Mouse (Mus musculus) CH12.LX (cell line): ENCODE data around the gene Dek. TPM values are rescaled to one million over a fixed set of nuclear protein-coding genes. Genes with fewer than 3 reads are reported as not detected.

Experiments
- DNase-seq: peaks from one replicate; pipeline ENCODE4 v3.0.0-alpha.2; 2013; ENCODE audit errors: extremely low read depth
- H3K27ac ChIP-seq: 2 replicates; pipeline ENCODE4 v1.5.1; 2012; ENCODE audit warnings: low read depth, mild to moderate bottlenecking, control low read depth, moderate library complexity; ENCODE audit not compliant: insufficient read depth
- H3K27me3 ChIP-seq: replicated peaks from 2 replicates; pipeline ENCODE3; 2012; ENCODE audit warnings: inconsistent platforms
- H3K36me3 ChIP-seq, 2 experiments: replicated peaks in 1 of 2; 2 replicates each; pipeline versions ENCODE3 to v1.6.1; 2012; ENCODE audit warnings: inconsistent platforms in 1 of 2, low read length in 1 of 2, mild to moderate bottlenecking in 1 of 2, mixed read lengths in 1 of 2, moderate library complexity in 1 of 2; ENCODE audit not compliant: control insufficient read depth in 1 of 2, insufficient read depth in 1 of 2
- H3K4me1 ChIP-seq, 2 experiments: 2 replicates each; pipeline ENCODE4 v1.6.1; 2012; ENCODE audit warnings: inconsistent platforms in 1 of 2, moderate library complexity in 1 of 2; ENCODE audit not compliant: insufficient read depth in 2 of 2, control insufficient read depth in 1 of 2
- H3K4me2 ChIP-seq: 2 replicates; pipeline ENCODE4 v1.6.1; 2012; ENCODE audit warnings: low read depth, mild to moderate bottlenecking, control low read depth; ENCODE audit not compliant: poor library complexity, insufficient read depth, severe bottlenecking
- H3K4me3 ChIP-seq, 3 experiments: fragments of 150-350 bp in 1 of 3; sonication (generic) in 1 of 3; replicated peaks in 1 of 3; 2 replicates each; pipeline versions ENCODE3 to v1.5.1; 2011 to 2012; ENCODE audit warnings: low read depth in 2 of 3, low read length in 2 of 3, mild to moderate bottlenecking in 2 of 3, moderate library complexity in 2 of 3, control low read depth in 1 of 3, improper control_type of control experiment in 1 of 3, inconsistent platforms in 1 of 3, mixed read lengths in 1 of 3; ENCODE audit not compliant: poor library complexity in 1 of 3
- H3K79me2 ChIP-seq: replicated peaks from 2 replicates; pipeline ENCODE4 v1.6.1; 2012; ENCODE audit warnings: mild to moderate bottlenecking, moderate library complexity; ENCODE audit not compliant: control insufficient read depth, poor library complexity, insufficient read depth, severe bottlenecking; ENCODE audit errors: extremely low read depth
- H3K9ac ChIP-seq: 2 replicates; pipeline ENCODE4 v1.6.1; 2012; ENCODE audit warnings: low read depth, mild to moderate bottlenecking, control low read depth, moderate library complexity; ENCODE audit not compliant: insufficient read depth
- H3K9me3 ChIP-seq: replicated peaks from 2 replicates; pipeline ENCODE3; 2012; ENCODE audit warnings: low read length, inconsistent platforms, mixed read lengths
- BHLHE40 ChIP-seq: IDR thresholded peaks from 2 replicates; pipeline ENCODE4 v1.6.1; 2011; ENCODE audit warnings: mild to moderate bottlenecking, low read depth, low read length, improper control_type of control experiment
- CHD2 ChIP-seq: IDR thresholded peaks from 2 replicates; pipeline ENCODE4 v1.6.1; 2011; ENCODE audit warnings: low read length, improper control_type of control experiment
- CTCF ChIP-seq, 2 experiments: IDR thresholded peaks in 1 of 2; conservative IDR thresholded peaks in 1 of 2; 2 replicates each; pipeline ENCODE4 v1.5.1; 2011 to 2012; ENCODE audit warnings: low read depth in 2 of 2, low read length in 2 of 2, improper control_type of control experiment in 1 of 2, inconsistent platforms in 1 of 2, mild to moderate bottlenecking in 1 of 2, moderate library complexity in 1 of 2
- ELF1 ChIP-seq: IDR thresholded peaks from 2 replicates; pipeline ENCODE4 v1.6.1; 2014; ENCODE audit warnings: low read depth, mild to moderate bottlenecking, inconsistent platforms, low read length, improper control_type of control experiment
- EP300 ChIP-seq: IDR thresholded peaks from 2 replicates; pipeline ENCODE4 v1.6.1; 2011; ENCODE audit warnings: low read length, improper control_type of control experiment
- ETS1 ChIP-seq: conservative IDR thresholded peaks from 2 replicates; pipeline ENCODE4 v1.6.1; 2012; ENCODE audit warnings: low read depth, mild to moderate bottlenecking, inconsistent platforms, low read length, improper control_type of control experiment, moderate library complexity
- GABPA ChIP-seq: IDR thresholded peaks from 2 replicates; pipeline ENCODE4 v1.6.1; 2012; ENCODE audit warnings: low read depth, low read length, improper control_type of control experiment, inconsistent platforms; ENCODE audit not compliant: insufficient replicate concordance
- IRF4 ChIP-seq: IDR thresholded peaks from 2 replicates; pipeline ENCODE4 v1.6.1; 2014; ENCODE audit warnings: low read depth, mild to moderate bottlenecking, inconsistent platforms, low read length, improper control_type of control experiment
- JUND ChIP-seq: conservative IDR thresholded peaks from 2 replicates; pipeline ENCODE4 v1.6.1; 2011; ENCODE audit warnings: low read depth, low read length, improper control_type of control experiment
- MAFK ChIP-seq: IDR thresholded peaks from 2 replicates; pipeline ENCODE4 v1.6.1; 2011; ENCODE audit warnings: low read length, improper control_type of control experiment; ENCODE audit not compliant: insufficient replicate concordance
- MAX ChIP-seq: IDR thresholded peaks from 2 replicates; pipeline ENCODE4 v1.6.1; 2011; ENCODE audit warnings: low read length, improper control_type of control experiment
- MAZ ChIP-seq: IDR thresholded peaks from 2 replicates; pipeline ENCODE4 v1.6.1; 2012; ENCODE audit warnings: low read depth, mild to moderate bottlenecking, inconsistent platforms, low read length, improper control_type of control experiment, moderate library complexity
- MEF2A ChIP-seq: IDR thresholded peaks from 2 replicates; pipeline ENCODE4 v1.6.1; 2014; ENCODE audit warnings: low read depth, mild to moderate bottlenecking, inconsistent platforms, low read length, improper control_type of control experiment, borderline replicate concordance
- MXI1 ChIP-seq: IDR thresholded peaks from 2 replicates; pipeline ENCODE4 v1.6.1; 2011; ENCODE audit warnings: mild to moderate bottlenecking, low read depth, low read length, improper control_type of control experiment
- MYC ChIP-seq: IDR thresholded peaks from 2 replicates; pipeline ENCODE4 v1.6.1; 2011; ENCODE audit warnings: low read depth, mild to moderate bottlenecking, improper control_type of control experiment, low read length
- NRF1 ChIP-seq: IDR thresholded peaks from 2 replicates; pipeline ENCODE4 v1.6.1; 2014; ENCODE audit warnings: low read depth, mild to moderate bottlenecking, inconsistent platforms, low read length, improper control_type of control experiment, moderate library complexity
- PAX5 ChIP-seq: IDR thresholded peaks from 2 replicates; pipeline ENCODE4 v1.6.1; 2012; ENCODE audit warnings: low read length, inconsistent platforms, mixed read lengths
- POLR2AphosphoS2 ChIP-seq: IDR thresholded peaks from 2 replicates; pipeline ENCODE4 v1.6.1; 2011; ENCODE audit warnings: low read depth, low read length, improper control_type of control experiment
- RCOR1 ChIP-seq: conservative IDR thresholded peaks from 2 replicates; pipeline ENCODE4 v1.6.1; 2012; ENCODE audit warnings: low read depth, mild to moderate bottlenecking, inconsistent platforms, low read length, improper control_type of control experiment
- SMC3 ChIP-seq: IDR thresholded peaks from 2 replicates; pipeline ENCODE4 v1.6.1; 2011; ENCODE audit warnings: low read depth, low read length, improper control_type of control experiment
- UBTF ChIP-seq: IDR thresholded peaks from 2 replicates; pipeline ENCODE4 v1.6.1; 2012; ENCODE audit warnings: low read depth, mild to moderate bottlenecking, inconsistent platforms, low read length, improper control_type of control experiment, moderate library complexity
- USF2 ChIP-seq: conservative IDR thresholded peaks from 2 replicates; pipeline ENCODE4 v1.6.1; 2011; ENCODE audit warnings: low read depth, low read length, improper control_type of control experiment
- ZKSCAN1 ChIP-seq: IDR thresholded peaks from 2 replicates; pipeline ENCODE4 v1.6.1; 2012; ENCODE audit warnings: low read depth, inconsistent platforms, low read length, improper control_type of control experiment, borderline replicate concordance
- dilution Hi-C: fragments of 300-500 bp; cut with MboI; formaldehyde crosslinking; loops from 2 replicates; pipeline ENCODE4 v1.14.3; 2020; ENCODE audit warnings: low sequenced_read_pairs; ENCODE audit not compliant: extremely low pct_unique_long_range_greater_than_20kb, extremely low pct_ligation_motif_present
- in situ Hi-C: fragments of 300-500 bp; cut with MboI; formaldehyde crosslinking; loops from 3 replicates; pipeline ENCODE4 v1.14.3; 2019; ENCODE audit warnings: low sequenced_read_pairs, low pct_ligation_motif_present, low pct_unique_long_range_greater_than_20kb, mixed read lengths
- polyA plus RNA-seq: library from polyadenylated mRNA; unstranded; fragments of >175 nt; gene quantifications from 2 replicates; pipeline ENCODE4 v1.2.1, GENCODE M21; 2012; ENCODE audit warnings: low read depth; ENCODE audit not compliant: insufficient read length
- total RNA-seq, 2 experiments: library from RNA; depleted of rRNA; stranded (reverse); fragments of 300-350 nt in 1 of 2; fragments of >200 nt in 1 of 2; gene quantifications; 2 replicates each; pipeline ENCODE4 v1.2.3; 2012 to 2014

The Dek gene
- total and polyA plus RNA-seq, 3 experiments, result 28.8 to 228 (median 196) TPM

GRCm38 (mm10) chr13:47135741-47136140 is 29.7 kb upstream of the Dek start:
- Histone ChIP-seq H3K4me1 (peaks cover 0 to 13% of the 10 kb centered on the region in 2 experiments; a peak in 2 of 4 replicates), H3K27me3 (no peaks in the 10 kb centered on the region), H3K36me3 (no peaks in the 10 kb centered on the region), H3K9ac (no peak overlapping the region), H3K79me2 (no peaks in the 10 kb centered on the region), H3K4me3 (no peak overlapping the region), H3K27ac (no peak overlapping the region), H3K9me3 (peaks cover 7% of the 10 kb centered on the region), H3K4me2 (no peak overlapping the region)
- no peak for DNase-seq
- dilution Hi-C loops (no loop called here), in situ Hi-C loops (loop anchor here (25.0 kb wide), 1 partner anchor 1327 kb away; no protein-coding TSS in a partner anchor)
- TF ChIP-seq USF2, result no peak
- TF ChIP-seq MXI1, result no peak
- no peak for TF ChIP-seq SMC3
- no peak for TF ChIP-seq PAX5
- TF ChIP-seq EP300, result no peak
- TF ChIP-seq POLR2AphosphoS2, result no peak
- TF ChIP-seq NRF1, result no peak
- no peak for TF ChIP-seq ZKSCAN1
- no peak for TF ChIP-seq JUND
- no peak for TF ChIP-seq BHLHE40
- TF ChIP-seq IRF4, result no peak
- TF ChIP-seq MAFK, result no peak
- no peak for TF ChIP-seq CHD2
- TF ChIP-seq ELF1, result no peak
- TF ChIP-seq UBTF, result no peak
- no peak for TF ChIP-seq CTCF (conservative IDR thresholded peaks at IDR 0.05 in 1 of 2, IDR thresholded peaks at IDR 0.05 in 1 of 2; ENCODE audit: low read depth in 2 of 2, low read length in 2 of 2)
- TF ChIP-seq ETS1, result no peak
- TF ChIP-seq RCOR1, result no peak
- TF ChIP-seq MAZ, result no peak

- TF ChIP-seq MAX, result no peak
- TF ChIP-seq MEF2A, result no peak
- TF ChIP-seq ZKSCAN1, result no peak
- TF ChIP-seq BHLHE40, result no peak
- no peak for TF ChIP-seq JUND
- no peak for TF ChIP-seq MYC
- no peak for TF ChIP-seq NRF1
- TF ChIP-seq RCOR1, result no peak
- TF ChIP-seq USF2, result no peak
- TF ChIP-seq GABPA, result no peak
- Histone ChIP-seq H3K9ac (no peak overlapping the region), H3K36me3 (no peaks in the 10 kb centered on the region)
These were observed 28.8 kb upstream of the Dek start for GRCm38 (mm10) chr13:47134836-47135235.

More at GRCm38 (mm10) chr13:47134836-47135235, 28.8 kb upstream of the Dek start:
- Histone ChIP-seq H3K27ac (no peak overlapping the region), H3K4me2 (no peak overlapping the region), H3K9me3 (peaks cover 7% of the 10 kb centered on the region), H3K4me1 (peaks cover 0 to 13% of the 10 kb centered on the region in 2 experiments; a peak in 2 of 4 replicates), H3K4me3 (no peak overlapping the region), H3K27me3 (no peaks in the 10 kb centered on the region), H3K79me2 (no peaks in the 10 kb centered on the region)
- dilution Hi-C loops (no loop called here), in situ Hi-C loops (loop anchor here (25.0 kb wide), 1 partner anchor 1327 kb away; no protein-coding TSS in a partner anchor)
- no peak for DNase-seq
